Mouse (Mus musculus): Measurements from ENCODE around the gene Commd1.

DNA sequence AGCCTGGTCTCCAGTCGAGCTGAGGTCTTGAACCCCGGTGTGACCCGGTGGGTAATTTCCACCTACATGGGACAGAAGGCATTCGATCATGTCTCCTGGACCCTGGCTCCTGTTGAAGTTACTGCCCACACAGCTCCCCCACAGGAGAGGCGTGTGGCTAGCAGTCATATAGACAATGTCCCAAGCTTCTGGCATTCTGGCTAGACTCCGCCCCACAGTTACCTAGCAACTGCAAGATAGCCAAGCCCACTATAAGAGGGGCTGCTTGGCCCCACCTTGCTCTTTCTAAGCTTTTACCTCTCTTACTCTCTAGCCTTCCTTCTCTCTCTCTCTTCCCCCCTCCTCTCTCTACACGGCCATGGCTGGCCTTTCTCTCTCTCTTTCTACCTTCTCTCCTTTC lies 64.4 kb downstream of the Commd1 start:
- no peak for TF ChIP-seq CTCF (conservative IDR thresholded peaks at IDR 0.05; ENCODE audit: low read length)
- no peak for TF ChIP-seq POU5F1 (IDR thresholded peaks at IDR 0.05; ENCODE audit: borderline replicate concordance, low read length)
